Mouse (Mus musculus) brain, embryonic 14.5 days (tissue): ENCODE results near the gene Gpatch4. TPM values are rescaled to one million over a fixed set of nuclear protein-coding genes. Genes with fewer than 3 reads are reported as not detected.

Experiments
- DNase-seq: peaks from one replicate; pipeline ENCODE4 v3.0.0-alpha.2; 2011; ENCODE audit warnings: low read depth
- CTCF ChIP-seq: fragments of 200-500 bp; IDR thresholded peaks from 2 replicates; pipeline ENCODE4 v1.5.1; 2012; ENCODE audit warnings: inconsistent platforms, mild to moderate bottlenecking, moderate library complexity, borderline replicate concordance; ENCODE audit not compliant: insufficient read depth, insufficient read length; ENCODE audit errors: extremely low read depth
- POLR2A ChIP-seq: fragments of 200-500 bp; IDR thresholded peaks from 2 replicates; pipeline ENCODE4 v1.6.1; 2012; ENCODE audit warnings: mild to moderate bottlenecking, inconsistent platforms, borderline replicate concordance; ENCODE audit not compliant: poor library complexity, insufficient read depth, insufficient read length, severe bottlenecking; ENCODE audit errors: extremely low read depth
- polyA plus RNA-seq: library from polyadenylated mRNA; depleted of rRNA; stranded (reverse); fragments of >200 nt; gene quantifications from 2 replicates; pipeline ENCODE4 v1.2.3, GENCODE M21; 2012

Gpatch4 gene
- polyA plus RNA-seq, 1 experiment = 15.6 TPM

DNA sequence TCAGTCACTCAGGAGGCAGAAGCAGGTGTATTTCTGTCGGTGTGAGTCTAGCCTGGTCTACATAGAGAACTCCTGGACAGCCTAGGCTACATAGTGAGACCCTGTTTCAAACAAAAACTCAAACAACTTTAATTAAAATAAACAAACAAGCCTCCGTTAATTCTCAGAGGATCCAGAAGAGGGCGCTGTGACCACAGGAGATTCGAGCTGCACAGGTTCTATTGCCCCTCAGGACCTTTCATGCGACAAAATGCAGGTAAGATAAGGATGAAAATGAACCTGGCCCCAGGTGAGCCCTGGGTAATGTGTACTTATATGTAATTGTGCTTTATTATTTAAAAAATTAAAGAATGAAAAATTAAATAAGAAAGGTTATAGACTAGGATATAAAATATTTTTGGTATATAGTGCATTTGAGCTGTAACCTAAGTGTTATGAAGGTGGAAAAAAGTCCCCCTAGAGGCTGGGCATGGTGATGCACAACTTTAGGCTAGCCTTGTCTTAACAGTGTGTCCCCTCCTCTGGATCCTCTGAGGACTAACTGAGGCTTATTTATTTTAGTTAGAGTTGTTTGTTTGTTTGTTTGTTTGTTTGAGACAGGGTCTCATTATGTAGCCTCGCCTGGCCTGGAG lies 32.2 kb upstream of the Gpatch4 start:
- DNase-seq = no peak

DNA sequence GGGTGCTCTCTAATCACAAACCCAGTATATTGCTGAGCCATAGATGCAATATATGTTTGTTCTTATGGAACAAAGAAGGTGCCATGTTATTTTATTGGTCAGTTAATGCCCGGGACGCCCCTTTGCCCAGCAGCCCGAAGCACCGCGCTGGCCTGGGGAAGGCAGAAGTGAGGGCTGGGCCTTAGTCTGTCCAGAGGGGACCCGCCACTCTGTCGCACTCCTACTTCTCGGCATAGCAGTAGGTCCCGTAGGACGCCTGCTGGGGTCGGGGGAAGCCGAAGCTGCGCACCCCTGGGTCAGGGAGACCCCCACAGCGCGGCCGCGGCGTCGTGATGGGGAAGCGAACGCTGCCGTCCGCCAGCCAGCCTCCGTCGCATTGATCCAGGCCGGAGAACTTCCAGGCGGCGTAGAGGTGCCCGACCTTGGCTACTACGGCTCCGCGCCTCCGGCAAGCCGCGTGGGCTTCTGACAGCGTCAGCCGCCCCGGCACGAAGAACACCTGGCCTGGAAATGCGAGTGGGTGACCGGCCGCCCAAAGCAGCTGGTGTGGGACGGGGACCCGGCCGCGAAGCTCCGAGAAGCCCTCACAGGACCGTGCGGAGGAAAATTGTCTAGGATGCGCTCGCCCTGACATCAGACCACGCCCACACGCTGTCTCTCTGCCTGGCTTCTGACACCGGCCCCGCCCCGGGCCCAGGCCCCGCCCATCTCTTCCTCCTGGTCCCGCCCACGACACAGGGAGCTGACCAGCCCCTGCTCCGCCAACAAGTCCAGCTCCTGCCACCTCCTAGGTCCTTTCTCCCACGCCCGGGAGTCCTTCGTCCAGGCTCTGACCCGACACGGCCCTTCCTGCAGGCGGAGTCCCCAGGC lies 20.4 kb upstream of the Gpatch4 start:
- TF ChIP-seq POLR2A (no peak), CTCF (no peak)
- DNase-seq = peak; percentile 84

More for the DNA sequence above, 32.2 kb upstream of the Gpatch4 start:
- no peak for TF ChIP-seq POLR2A
- TF ChIP-seq CTCF = peak; percentile 59; the same call in 1 of the 2 replicates

DNA sequence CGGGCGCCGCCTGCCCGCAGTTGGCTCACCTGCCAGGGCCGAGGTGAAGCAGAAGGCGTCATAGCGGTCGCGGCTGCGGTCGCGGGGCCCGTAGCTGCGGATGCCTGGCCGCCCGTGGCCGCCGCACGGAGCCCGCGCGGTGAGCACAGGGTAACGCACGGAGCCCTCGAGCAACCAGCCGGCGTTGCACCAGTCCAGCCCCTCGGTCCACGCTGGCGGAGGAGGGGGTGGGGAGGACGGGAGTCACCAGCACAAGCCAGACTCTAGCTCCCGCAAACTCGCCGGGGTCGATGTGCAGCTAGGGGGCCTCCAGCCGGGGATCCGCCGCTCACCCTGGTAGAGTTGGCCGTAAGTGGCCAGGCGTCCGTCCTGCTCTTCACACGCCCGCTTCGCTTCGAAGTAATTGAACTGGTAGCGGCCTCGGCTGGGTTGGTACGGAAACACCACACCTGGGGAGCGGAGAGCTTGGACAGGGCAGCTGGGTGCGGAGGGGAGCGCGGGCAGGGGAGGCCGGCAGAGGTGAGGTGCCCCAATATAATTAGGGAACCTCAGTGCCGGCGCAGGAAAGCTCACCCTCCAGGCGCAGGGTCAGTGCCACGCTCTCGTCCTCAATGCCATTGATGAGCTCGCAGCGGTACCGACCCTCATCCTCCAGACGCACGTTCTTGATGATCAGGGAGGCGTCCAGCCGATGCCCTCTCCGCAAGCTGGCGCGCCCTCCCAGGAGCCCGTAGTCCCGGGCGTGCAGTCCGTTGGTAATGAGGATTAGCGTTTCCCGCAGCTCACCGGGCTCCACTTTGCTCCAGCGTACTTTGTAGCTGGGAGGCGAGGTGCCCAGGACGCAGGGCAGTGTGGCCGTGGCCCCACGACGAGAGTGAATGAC lies 19.5 kb upstream of the Gpatch4 start:
- TF ChIP-seq CTCF (peak; percentile 15; the same call in 1 of the 2 replicates), POLR2A (no peak)
- DNase-seq = peak; percentile 30

GRCm38 (mm10) chr3:88026823-88027222 lies 16.1 kb upstream of the Gpatch4 start:
- no peak for TF ChIP-seq CTCF
- TF ChIP-seq POLR2A = no peak
- DNase-seq = no peak

DNA sequence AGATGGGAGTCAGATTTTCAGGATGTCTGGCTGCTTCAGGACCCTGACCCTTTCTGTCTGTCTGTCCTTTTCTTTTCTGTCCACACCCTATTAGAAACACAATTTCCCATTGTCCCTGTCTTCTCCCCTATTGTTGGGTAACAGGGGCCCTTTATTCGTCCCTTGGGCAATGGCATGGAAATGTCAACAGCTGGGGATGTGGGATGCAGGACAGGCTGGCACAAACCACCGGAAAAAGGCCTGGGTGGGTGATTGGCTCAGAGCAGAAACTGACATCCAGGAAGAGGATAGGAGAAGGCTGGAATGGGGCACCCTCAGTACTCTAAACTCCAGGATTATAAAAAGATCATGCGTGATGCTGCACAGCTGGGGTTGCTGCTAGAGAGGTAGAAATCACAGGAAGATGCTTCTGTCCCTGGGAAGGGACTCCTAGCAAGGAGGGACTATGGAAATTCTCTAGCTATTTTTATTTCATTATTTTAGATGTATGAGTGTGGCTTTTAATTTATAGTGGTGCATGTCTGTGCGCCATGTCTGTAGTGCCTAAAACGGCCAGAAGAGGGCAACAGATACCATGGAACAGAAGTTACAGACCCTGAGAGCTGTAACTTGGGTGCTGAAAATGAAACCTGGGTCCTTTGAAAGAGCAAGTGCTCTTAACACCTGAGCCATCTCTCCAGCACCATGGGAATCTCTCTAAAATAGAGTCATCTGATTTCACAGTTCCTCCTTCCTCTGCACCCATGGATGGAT lies 15.3 kb upstream of the Gpatch4 start, which contains the start of gene Hapln2:
Gene Hapln2 (minus strand): TSS at position 150 of the 753 bp plus-strand sequence.
- no peak for DNase-seq
- TF ChIP-seq CTCF = peak; percentile 38; the same call in 1 of the 2 replicates
- TF ChIP-seq POLR2A = no peak

DNA sequence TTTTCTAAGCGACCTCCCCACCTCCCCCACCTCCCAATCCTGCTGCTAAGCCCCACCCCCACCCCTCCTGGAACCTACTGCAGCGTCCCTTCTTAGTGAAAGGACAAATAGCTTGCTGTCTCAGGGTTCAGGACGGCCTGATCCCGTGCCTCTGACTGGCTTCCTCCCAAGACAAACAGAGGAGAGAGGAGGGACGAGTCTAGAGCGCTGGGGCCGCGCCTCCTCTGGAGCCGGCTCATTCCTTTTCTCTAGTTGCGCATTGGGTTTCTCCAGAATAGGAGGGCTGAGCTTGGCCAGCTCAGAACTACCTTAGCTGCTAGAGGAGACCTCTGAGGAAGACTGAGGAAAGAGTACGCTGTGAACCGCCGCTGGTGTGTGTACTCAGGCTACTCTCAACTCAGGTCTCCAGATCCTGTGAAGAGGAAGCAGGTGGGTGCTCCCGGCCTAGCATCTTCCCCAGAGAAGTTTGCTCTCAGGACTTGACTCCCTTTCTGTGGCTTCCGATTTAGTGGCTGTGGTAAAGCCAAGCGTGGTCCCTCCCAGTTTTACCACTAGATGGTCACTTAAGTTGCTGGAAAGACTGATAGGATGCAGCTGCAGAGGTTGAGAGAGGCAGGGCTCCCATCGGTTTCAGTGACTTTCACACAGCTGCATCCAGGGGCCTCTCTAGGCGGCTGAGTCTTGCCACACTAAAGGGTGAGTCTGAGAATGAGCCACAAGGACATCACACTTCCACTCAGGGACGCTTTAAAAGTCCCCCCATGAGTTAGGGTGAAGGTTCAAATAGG lies 12.1 kb upstream of the Gpatch4 start:
- TF ChIP-seq CTCF = no peak
- no peak for TF ChIP-seq POLR2A
- no peak for DNase-seq

GRCm38 (mm10) chr3:88033506-88033905 lies 9.4 kb upstream of the Gpatch4 start:
- no peak for DNase-seq
- TF ChIP-seq CTCF = no peak
- TF ChIP-seq POLR2A = no peak

GRCm38 (mm10) chr3:88035561-88036293 lies 7.2 kb upstream of the Gpatch4 start:
- no peak for DNase-seq
- TF ChIP-seq POLR2A (no peak), CTCF (no peak)

DNA sequence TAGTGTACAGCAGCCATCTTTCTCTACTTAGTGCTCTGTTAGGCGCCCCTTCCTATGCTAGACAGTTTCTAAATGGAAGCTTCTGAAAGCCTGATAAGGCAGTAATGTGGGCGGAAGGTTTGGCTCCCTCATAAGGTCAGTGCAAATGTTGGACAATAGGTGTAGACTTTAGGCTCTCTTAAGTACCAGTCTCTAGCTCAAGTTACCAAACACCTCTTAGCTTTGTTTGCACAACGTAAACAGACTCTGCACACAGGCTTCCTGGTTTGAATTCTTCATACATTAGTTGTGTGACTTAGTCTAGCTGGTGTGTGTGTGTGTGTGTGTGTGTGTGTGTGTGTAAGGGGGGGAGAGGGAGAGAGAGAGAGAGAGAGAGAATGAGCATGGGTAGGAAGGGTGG lies 6.6 kb downstream of the Gpatch4 start:
- TF ChIP-seq CTCF (no peak), POLR2A (no peak)
- no peak for DNase-seq

GRCm38 (mm10) chr3:88057030-88057429 lies 14.1 kb downstream of the Gpatch4 start:
- no peak for TF ChIP-seq CTCF
- TF ChIP-seq POLR2A = no peak
- no peak for DNase-seq
